Mouse (Mus musculus) stomach, postnatal 0 days (tissue): ENCODE measurements around the gene Ddx43. TPM values are rescaled to one million over a fixed set of nuclear protein-coding genes. Genes with fewer than 3 reads are reported as not detected.

Experiments
- ATAC-seq: fragments of 200-750 bp; cut with Nextera tagmentation; 2 replicates; pipeline ENCODE4 v1.8.0; 2017; ENCODE audit not compliant: low FRiP score, low TSS enrichment
- DNase-seq: peaks from one replicate; pipeline ENCODE4 v3.0.0-alpha.2; 2016; ENCODE audit warnings: low spot score
- H3K27ac ChIP-seq: fragments of 300-500 bp; sonication (generic); replicated peaks from 2 replicates; pipeline ENCODE4 v1.5.1; 2014; ENCODE audit warnings: mild to moderate bottlenecking, control low read depth
- H3K27me3 ChIP-seq: fragments of 300-500 bp; sonication (generic); 2 replicates; pipeline ENCODE4 v1.6.1; 2014; ENCODE audit warnings: low read length; ENCODE audit not compliant: control insufficient read depth, insufficient read depth
- H3K36me3 ChIP-seq: fragments of 300-500 bp; sonication (generic); 2 replicates; pipeline ENCODE4 v1.6.1; 2014; ENCODE audit warnings: low read length, mixed read lengths; ENCODE audit not compliant: control insufficient read depth, insufficient read depth
- H3K4me1 ChIP-seq: fragments of 300-500 bp; sonication (generic); replicated peaks from 2 replicates; pipeline ENCODE4 v1.6.1; 2014; ENCODE audit warnings: antibody characterized with exemption; ENCODE audit not compliant: control insufficient read depth, insufficient read depth
- H3K4me2 ChIP-seq: fragments of 300-500 bp; sonication (generic); replicated peaks from 2 replicates; pipeline ENCODE4 v1.6.1; 2014; ENCODE audit warnings: low read depth, mild to moderate bottlenecking, control low read depth, moderate library complexity
- H3K4me3 ChIP-seq: fragments of 300-500 bp; sonication (generic); 2 replicates; pipeline ENCODE4 v1.5.1; 2014; ENCODE audit warnings: low read depth, low read length, control low read depth
- H3K9ac ChIP-seq: fragments of 300-500 bp; sonication (generic); 2 replicates; pipeline ENCODE4 v1.6.1; 2014; ENCODE audit warnings: mild to moderate bottlenecking, low read length, control low read depth, mixed read lengths
- H3K9me3 ChIP-seq: fragments of 300-500 bp; sonication (generic); 2 replicates; pipeline ENCODE4 v1.6.1; 2016; ENCODE audit warnings: low read length; ENCODE audit not compliant: control insufficient read depth
- CTCF ChIP-seq: IDR thresholded peaks from 2 replicates; pipeline ENCODE4 v1.5.1; 2016; ENCODE audit warnings: antibody characterized with exemption, low read depth, mild to moderate bottlenecking, moderate library complexity
- EP300 ChIP-seq: optimal IDR thresholded peaks from 2 replicates; pipeline ENCODE3; 2016; ENCODE audit warnings: antibody characterized with exemption
- WGBS: fragments of 180-500 bp; shearing (Covaris S2); extraction: QIAGEN DNeasy Blood & Tissue Kit; methylation state at CpG from one replicate; pipeline ENCODE4 v1.1.7; 2014; 5-methylcytosine and 5-hydroxymethylcytosine counted together
- polyA plus RNA-seq: library from polyadenylated mRNA; unstranded; fragments of >200 nt; fragmentation: Nextera tagmentation; extraction: Ambion mirVana; gene quantifications from 2 replicates; pipeline ENCODE4 v1.2.1, GENCODE M21; 2015

Gene Ddx43
- polyA plus RNA-seq, 1 experiment from 2014 or later = 0.12 TPM

DNA sequence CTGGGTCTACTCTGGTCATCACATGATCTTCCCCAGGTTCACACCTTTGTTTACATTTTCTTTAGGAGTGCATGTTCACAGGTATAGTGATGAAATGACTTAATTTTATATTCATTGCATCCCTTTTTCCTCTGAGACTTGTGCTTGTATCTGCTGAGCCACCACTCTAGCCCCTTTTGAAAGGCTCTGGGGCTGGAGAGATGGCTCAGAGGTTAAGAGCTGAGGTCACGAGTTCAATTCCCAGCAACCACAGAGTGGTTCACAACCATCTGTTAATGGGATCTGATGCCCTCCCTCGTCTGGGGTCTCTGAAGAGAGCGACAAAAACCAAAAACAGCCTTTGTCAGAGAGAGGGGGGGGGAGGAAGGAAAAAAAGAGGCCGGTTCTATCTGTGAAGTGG is 20.1 kb upstream of the Ddx43 start:
- H3K9ac ChIP-seq = no peak overlapping the region
- WGBS = 66% methylated on average over 4 of the region's 4 CpGs
- no peaks in the 10 kb centered on the region; the same call in 1 of the 2 replicates for H3K4me1 ChIP-seq
- TF ChIP-seq CTCF (no peak), EP300 (no peak)
- no peaks in the 10 kb centered on the region for H3K36me3 ChIP-seq
- no peak overlapping the region for H3K4me3 ChIP-seq
- H3K4me2 ChIP-seq = no peak overlapping the region
- DNase-seq (no peak), ATAC-seq (no peak)
- no peaks in the 10 kb centered on the region for H3K9me3 ChIP-seq
- H3K27ac ChIP-seq = no peak overlapping the region
- no peaks in the 10 kb centered on the region for H3K27me3 ChIP-seq

GRCm38 (mm10) chr9:78377546-78377945 is 18.0 kb upstream of the Ddx43 start:
- H3K4me3 ChIP-seq = no peak overlapping the region
- TF ChIP-seq EP300 (no peak), CTCF (no peak)
- no peak overlapping the region for H3K27ac ChIP-seq
- no peaks in the 10 kb centered on the region for H3K36me3 ChIP-seq
- H3K4me1 ChIP-seq = no peaks in the 10 kb centered on the region; the same call in 1 of the 2 replicates
- H3K9ac ChIP-seq = no peak overlapping the region
- H3K4me2 ChIP-seq = no peak overlapping the region
- H3K27me3 ChIP-seq = no peaks in the 10 kb centered on the region
- no peak for ATAC-seq
- DNase-seq = no peak
- WGBS = 51% methylated on average over 8 of the region's 8 CpGs
- H3K9me3 ChIP-seq = no peaks in the 10 kb centered on the region

- H3K4me2 ChIP-seq = peak within 1 kb of the TSS; percentile 50
- H3K36me3 ChIP-seq = no peaks in the 10 kb centered on the region
- H3K4me1 ChIP-seq = no peaks in the 10 kb centered on the region; the same call in 1 of the 2 replicates
- TF ChIP-seq EP300 = no peak
- peak; percentile 23; the same call in 1 of the 2 replicates for TF ChIP-seq CTCF
- no peak within 1 kb of the TSS; the same call in 1 of the 2 replicates for H3K27ac ChIP-seq
- H3K9me3 ChIP-seq = no peaks in the 10 kb centered on the region
- H3K27me3 ChIP-seq = no peaks in the 10 kb centered on the region
- H3K4me3 ChIP-seq = peak within 1 kb of the TSS; percentile 24; the same call in 1 of the 2 replicates
- DNase-seq = peak; percentile 61
- peak; percentile 47; the same call in 1 of the 2 replicates for ATAC-seq
- 6% methylated on average over 20 of the region's 23 CpGs for WGBS
- 0 out of 2 replicates have a peak within 1 kb of the TSS, but pooled peaks have one; percentile 14 for H3K9ac ChIP-seq
Measured at GRCm38 (mm10) chr9:78378113-78378785, 17.3 kb upstream of the Ddx43 start, which contains the start of gene Ooep. Gene Ooep, minus strand, starts transcription at chr9:78378725.

GRCm38 (mm10) chr9:78385893-78386292 is 9.7 kb upstream of the Ddx43 start:
- Histone ChIP-seq H3K27ac (no peak overlapping the region), H3K36me3 (no peaks in the 10 kb centered on the region), H3K27me3 (no peaks in the 10 kb centered on the region), H3K4me3 (no peak overlapping the region), H3K9ac (no peak overlapping the region), H3K4me2 (no peak overlapping the region), H3K4me1 (no peaks in the 10 kb centered on the region), H3K9me3 (no peaks in the 10 kb centered on the region)
- WGBS = 49% methylated on average over 3 of the region's 3 CpGs
- TF ChIP-seq CTCF (peak; percentile 77), EP300 (no peak)
- peak; percentile 23 for DNase-seq
- no peak for ATAC-seq

- no peak overlapping the region for H3K4me2 ChIP-seq
- H3K9ac ChIP-seq = no peak overlapping the region
- DNase-seq (no peak), ATAC-seq (no peak)
- TF ChIP-seq EP300 (no peak), CTCF (no peak)
- H3K27ac ChIP-seq = no peak overlapping the region
- WGBS = 85% methylated on average over 7 of the region's 7 CpGs
- H3K27me3 ChIP-seq = no peaks in the 10 kb centered on the region
- H3K4me1 ChIP-seq = no peaks in the 10 kb centered on the region
- no peaks in the 10 kb centered on the region for H3K36me3 ChIP-seq
- no peaks in the 10 kb centered on the region for H3K9me3 ChIP-seq
- no peak overlapping the region for H3K4me3 ChIP-seq
Measured at GRCm38 (mm10) chr9:78386947-78387346, 8.6 kb upstream of the Ddx43 start.

- 34% methylated on average over 5 of the region's 5 CpGs for WGBS
- no peak for DNase-seq
- ATAC-seq = 0 out of 2 replicates have a peak, but pooled peaks have one; percentile 42
Measured at GRCm38 (mm10) chr9:78389981-78390380, 5.6 kb upstream of the Ddx43 start.

More at GRCm38 (mm10) chr9:78389981-78390380, 5.6 kb upstream of the Ddx43 start:
- Histone ChIP-seq H3K27ac (no peak overlapping the region), H3K4me2 (no peak overlapping the region), H3K9me3 (no peaks in the 10 kb centered on the region), H3K9ac (no peak overlapping the region), H3K27me3 (no peaks in the 10 kb centered on the region), H3K4me3 (no peak overlapping the region), H3K36me3 (no peaks in the 10 kb centered on the region), H3K4me1 (no peaks in the 10 kb centered on the region)
- no peak for TF ChIP-seq CTCF
- no peak for TF ChIP-seq EP300
